Mouse (Mus musculus) testis, adult 2 months (tissue): ENCODE measurements around the gene Sike1. TPM values are rescaled to one million over a fixed set of nuclear protein-coding genes. Genes with fewer than 3 reads are reported as not detected.

Source experiments
- H3K27ac ChIP-seq: fragments of 200-500 bp; 2 replicates; pipeline ENCODE4 v1.5.1; 2012; ENCODE audit warnings: low read depth, low read length; ENCODE audit not compliant: control insufficient read depth, insufficient read depth
- H3K27me3 ChIP-seq: fragments of 200-500 bp; 2 replicates; pipeline ENCODE4 v1.6.1; 2012; ENCODE audit warnings: mild to moderate bottlenecking, low read length, moderate library complexity; ENCODE audit not compliant: control insufficient read depth, insufficient read depth
- H3K36me3 ChIP-seq: fragments of 200-500 bp; 2 replicates; pipeline ENCODE4 v1.6.1; 2012; ENCODE audit warnings: mild to moderate bottlenecking, low read length; ENCODE audit not compliant: control insufficient read depth, insufficient read depth
- H3K4me1 ChIP-seq: fragments of 200-500 bp; 2 replicates; pipeline ENCODE4 v1.6.1; 2012; ENCODE audit warnings: low read length; ENCODE audit not compliant: control insufficient read depth, insufficient read depth
- H3K4me3 ChIP-seq: fragments of 200-500 bp; 2 replicates; pipeline ENCODE4 v1.5.1; 2012; ENCODE audit warnings: low read depth, mild to moderate bottlenecking, low read length, moderate library complexity, mixed read lengths; ENCODE audit not compliant: control insufficient read depth
- CTCF ChIP-seq: fragments of 200-500 bp; IDR thresholded peaks from 2 replicates; pipeline ENCODE4 v1.5.1; 2012; ENCODE audit warnings: low read depth, mild to moderate bottlenecking, inconsistent platforms, low read length, moderate library complexity; ENCODE audit not compliant: control insufficient read depth, insufficient read depth, insufficient replicate concordance
- POLR2A ChIP-seq: fragments of 200-500 bp; IDR thresholded peaks from 2 replicates; pipeline ENCODE4 v1.6.1; 2012; ENCODE audit warnings: low read depth, mild to moderate bottlenecking, inconsistent platforms, low read length, moderate library complexity; ENCODE audit not compliant: control insufficient read depth
- polyA plus RNA-seq: library from polyadenylated mRNA; depleted of rRNA; stranded (reverse); fragments of >200 nt; gene quantifications from 2 replicates; pipeline ENCODE4 v1.2.3, GENCODE M21; 2012; rRNA removed

Sike1 gene
- polyA plus RNA-seq, 1 experiment: 16.3 TPM

DNA sequence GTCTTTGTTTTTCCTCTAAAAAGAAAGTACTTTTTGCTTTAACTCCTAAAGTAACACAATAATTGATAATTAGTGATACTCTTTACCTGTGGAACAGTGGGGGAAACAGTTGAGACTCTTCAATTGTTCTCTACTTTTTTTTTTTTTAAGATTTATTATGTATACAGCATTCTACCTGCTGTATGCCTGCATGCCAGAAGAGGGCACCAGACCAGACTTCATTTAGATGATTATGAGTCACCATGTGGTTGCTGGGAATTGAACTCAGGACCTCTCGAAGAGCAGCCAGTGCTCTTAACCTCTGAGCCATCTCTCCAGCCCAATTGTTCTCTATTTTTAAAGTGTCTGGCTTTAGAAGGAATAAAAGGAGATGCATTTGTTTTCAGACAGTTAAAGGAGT lies 30.7 kb downstream of the Sike1 start:
- H3K4me3 ChIP-seq: no peak overlapping the region
- peaks cover 2% of the 10 kb centered on the region for H3K4me1 ChIP-seq
- H3K27me3 ChIP-seq: no peaks in the 10 kb centered on the region
- TF ChIP-seq CTCF: no peak
- TF ChIP-seq POLR2A: no peak
- peaks cover 1% of the 10 kb centered on the region; the same call in 1 of the 2 replicates for H3K36me3 ChIP-seq
- H3K27ac ChIP-seq: no peak overlapping the region

DNA sequence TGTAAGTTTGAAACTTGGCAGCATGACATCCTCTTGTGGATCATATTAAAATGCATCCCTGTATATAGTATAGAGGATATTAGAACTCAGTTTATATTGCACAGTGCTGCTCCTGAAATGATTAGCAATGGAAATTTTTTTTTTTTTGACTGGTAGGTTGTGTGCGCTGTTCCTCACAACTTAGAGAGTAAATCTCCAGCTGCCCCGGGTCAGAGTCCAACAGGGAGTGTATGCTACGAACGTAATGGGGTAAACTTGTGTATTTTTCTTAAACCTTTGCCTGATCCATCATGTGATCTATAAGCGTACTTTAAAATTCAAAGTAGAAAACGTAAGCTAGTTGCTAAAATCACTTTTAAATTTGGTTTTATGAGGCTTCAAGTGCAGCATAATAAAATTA lies 44.8 kb downstream of the Sike1 start:
- no peaks in the 10 kb centered on the region for H3K27me3 ChIP-seq
- no peak overlapping the region for H3K4me3 ChIP-seq
- no peak overlapping the region for H3K27ac ChIP-seq
- TF ChIP-seq POLR2A: no peak
- no peak for TF ChIP-seq CTCF
- peaks cover 1% of the 10 kb centered on the region; the same call in 1 of the 2 replicates for H3K36me3 ChIP-seq
- H3K4me1 ChIP-seq: no peaks in the 10 kb centered on the region

DNA sequence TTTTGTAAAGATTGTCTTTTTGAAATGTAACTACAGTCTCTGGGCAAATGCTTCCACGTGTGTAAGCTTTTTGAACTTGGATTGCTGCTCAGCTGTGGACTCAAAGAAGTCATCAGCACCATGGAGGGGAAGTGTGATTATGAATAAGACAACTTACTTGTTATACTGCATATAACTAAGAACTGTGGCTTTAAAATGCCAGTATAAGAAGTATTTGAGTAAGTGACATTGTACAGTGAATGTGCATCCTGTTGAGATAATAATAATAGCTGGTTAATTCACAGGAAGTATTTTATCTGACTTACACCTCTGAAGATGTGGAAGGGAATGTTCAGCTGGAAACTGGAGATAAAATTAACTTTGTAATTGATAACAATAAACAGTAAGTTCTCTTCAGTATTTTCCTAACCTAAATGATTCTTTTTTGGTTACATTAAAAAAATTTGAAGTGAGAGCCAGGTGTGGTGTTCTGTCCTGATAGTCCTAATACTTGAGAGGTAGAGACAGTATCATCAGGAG lies 45.4 kb downstream of the Sike1 start:
- Histone ChIP-seq H3K4me1 (no peaks in the 10 kb centered on the region), H3K27me3 (no peaks in the 10 kb centered on the region), H3K36me3 (peaks cover 1% of the 10 kb centered on the region; the same call in 1 of the 2 replicates), H3K27ac (no peak overlapping the region), H3K4me3 (no peak overlapping the region)
- TF ChIP-seq POLR2A (no peak), CTCF (no peak)

DNA sequence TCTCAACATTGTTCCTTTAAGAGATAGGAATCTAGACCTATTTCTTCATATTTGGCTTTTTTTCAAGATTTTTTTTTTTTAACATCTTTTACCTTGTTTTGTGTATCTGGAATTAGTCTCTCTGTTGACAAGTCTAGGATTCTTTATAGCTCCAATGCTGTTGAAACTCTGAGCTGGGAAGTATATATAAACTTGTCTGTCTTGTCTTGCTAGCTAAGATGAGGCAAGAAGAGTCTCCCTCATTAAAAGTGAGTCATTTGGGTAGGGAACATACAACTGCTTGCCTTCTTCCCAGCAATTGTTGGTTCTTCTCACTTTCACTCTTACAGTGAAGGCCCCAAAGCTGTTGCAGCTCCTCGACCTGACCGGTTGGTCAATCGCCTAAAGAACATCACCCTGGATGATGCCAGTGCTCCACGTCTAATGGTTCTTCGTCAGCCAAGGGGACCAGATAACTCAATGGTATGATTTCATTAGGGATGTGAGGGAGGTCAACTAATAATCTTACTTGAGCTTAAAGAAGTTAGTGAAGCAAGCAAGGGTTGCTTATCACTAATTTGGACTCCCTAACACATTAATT lies 60.6 kb downstream of the Sike1 start:
- TF ChIP-seq POLR2A (no peak), CTCF (no peak)
- no peak overlapping the region for H3K27ac ChIP-seq
- no peak overlapping the region for H3K4me3 ChIP-seq
- peaks cover 4% of the 10 kb centered on the region for H3K4me1 ChIP-seq
- peaks cover 2% of the 10 kb centered on the region; the same call in 1 of the 2 replicates for H3K36me3 ChIP-seq
- no peaks in the 10 kb centered on the region for H3K27me3 ChIP-seq

DNA sequence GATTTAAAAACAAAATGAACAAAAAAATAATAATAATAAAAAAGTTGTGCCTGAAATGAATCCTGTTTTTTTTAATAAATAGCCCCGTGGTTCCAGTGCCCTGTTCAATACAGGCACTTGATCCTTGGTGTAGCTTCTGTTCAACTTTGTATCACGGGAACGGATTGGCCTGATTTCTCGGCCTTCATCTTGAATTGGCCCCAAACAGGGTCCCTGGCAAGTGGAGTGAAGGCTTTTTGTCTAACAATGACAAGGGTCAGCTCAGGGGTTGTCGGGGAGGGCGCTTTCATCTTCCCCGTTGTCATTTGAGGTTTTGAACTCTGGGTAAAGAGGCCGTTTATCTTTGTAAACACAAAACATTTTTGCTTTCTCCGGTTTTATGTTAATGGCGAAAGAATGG lies 62.2 kb downstream of the Sike1 start:
- Histone ChIP-seq H3K4me1 (peaks cover 4% of the 10 kb centered on the region), H3K27me3 (no peaks in the 10 kb centered on the region), H3K27ac (peak overlapping the region; percentile 58), H3K4me3 (peak overlapping the region; percentile 98), H3K36me3 (peaks cover 2% of the 10 kb centered on the region; the same call in 1 of the 2 replicates)
- TF ChIP-seq CTCF: no peak
- TF ChIP-seq POLR2A: no peak

Other genes starting within 250 kb of the Sike1 start
- gene Tshb, start 213.0 kb upstream of the Sike1 start, polyA plus RNA-seq: 3.8 and 4.5 TPM in 2 replicates
- gene Sycp1, start 59.6 kb upstream of the Sike1 start, polyA plus RNA-seq: 28.9 and 33.5 TPM in 2 replicates
- gene Nr1h5, start 31.6 kb upstream of the Sike1 start, polyA plus RNA-seq: 0.40 and 0.43 TPM in 2 replicates
- 86.3 and 110 TPM in 2 replicates for gene Csde1, start 24.7 kb downstream of the Sike1 start, polyA plus RNA-seq
- 60.9 and 72.3 TPM in 2 replicates for gene Nras, start 62.6 kb downstream of the Sike1 start, polyA plus RNA-seq
- gene Ampd1, start 78.3 kb downstream of the Sike1 start, polyA plus RNA-seq: 1.3 and 1.5 TPM in 2 replicates
- 0.88 and 1.1 TPM in 2 replicates for gene Dennd2c, start 106.9 kb downstream of the Sike1 start, polyA plus RNA-seq
- 72.6 and 82.1 TPM in 2 replicates for gene Bcas2, start 175.9 kb downstream of the Sike1 start, polyA plus RNA-seq